Mouse (Mus musculus) cerebellum, postnatal 14 days (tissue): Measurements from ENCODE around the gene Chd8.
A peak's percentile ranks its signal among the peaks of the same experiment; 100 is the strongest.
"Not testable (repeated sequence)": the region's sequence is repeated elsewhere in the genome, so short reads cannot be mapped to it uniquely, and the experiment has no call there.

Source experiments
- DNase-seq, 2 experiments: peaks; one replicate each; pipeline ENCODE4 v3.0.0; 2021; ENCODE audit warnings: mixed read lengths in 2 of 2

Gene Chd8

GRCm38 (mm10) chr14:52257484-52258213 is at the start of gene Chd8:
Chd8 (minus strand) TSS chr14:52257780.
- DNase-seq: peak; percentile 99

GRCm38 (mm10) chr14:52306100-52306499 is 48.5 kb upstream of the Chd8 start:
- no peak for DNase-seq

- DNase-seq: peak; percentile 92 to 94
Measured at GRCm38 (mm10) chr14:52304644-52305271, 47.2 kb upstream of the Chd8 start, which contains the start of gene Mettl3. Mettl3 (minus strand) TSS chr14:52305128.

- not testable (repeated sequence) for DNase-seq
Measured at GRCm38 (mm10) chr14:52303517-52303916, 45.9 kb upstream of the Chd8 start.

- no peak for DNase-seq
Measured at GRCm38 (mm10) chr14:52295558-52296264, 38.1 kb upstream of the Chd8 start.

GRCm38 (mm10) chr14:52284191-52284590 is 26.6 kb upstream of the Chd8 start:
- no peak for DNase-seq

- DNase-seq: no peak
Measured at GRCm38 (mm10) chr14:52283629-52284028, 26.0 kb upstream of the Chd8 start.

- no peak for DNase-seq
Measured at GRCm38 (mm10) chr14:52279747-52280120, 22.2 kb upstream of the Chd8 start.

GRCm38 (mm10) chr14:52278932-52279746 is 21.6 kb upstream of the Chd8 start, which contains the start of the genes Tox4 and Rab2b:
Tox4 (plus strand) TSS chr14:52279146.
Rab2b (minus strand) TSS chr14:52279545.
- peak; percentile 99 for DNase-seq

- no peak for DNase-seq
Measured at GRCm38 (mm10) chr14:52277210-52277609, 19.6 kb upstream of the Chd8 start.

GRCm38 (mm10) chr14:52272781-52273180 is 15.2 kb upstream of the Chd8 start:
- DNase-seq: no peak

GRCm38 (mm10) chr14:52256311-52257175 is 1.0 kb downstream of the Chd8 start:
- DNase-seq: peak; percentile 15 to 18

- no peak for DNase-seq
Measured at GRCm38 (mm10) chr14:52246129-52246528, 11.5 kb downstream of the Chd8 start.

- no peak for DNase-seq
Measured at GRCm38 (mm10) chr14:52244690-52245042, 12.9 kb downstream of the Chd8 start.

GRCm38 (mm10) chr14:52244041-52244689 is 13.4 kb downstream of the Chd8 start:
- DNase-seq: peak; percentile 100

GRCm38 (mm10) chr14:52236216-52236615 is 21.4 kb downstream of the Chd8 start:
- no peak for DNase-seq

- DNase-seq: peak; percentile 9 to 12
Measured at GRCm38 (mm10) chr14:52235165-52235564, 22.4 kb downstream of the Chd8 start.

- DNase-seq: no peak
Measured at GRCm38 (mm10) chr14:52232249-52232648, 25.3 kb downstream of the Chd8 start.

- no peak for DNase-seq
Measured at GRCm38 (mm10) chr14:52225972-52226371, 31.6 kb downstream of the Chd8 start.

- no peak for DNase-seq
Measured at GRCm38 (mm10) chr14:52217261-52217660, 40.3 kb downstream of the Chd8 start.

GRCm38 (mm10) chr14:52199412-52199811 is 58.2 kb downstream of the Chd8 start:
- DNase-seq: no peak
